Mouse (Mus musculus): Measurements from ENCODE around the gene Dnm3. TPM values are rescaled to one million over a fixed set of nuclear protein-coding genes. Genes with fewer than 3 reads are reported as not detected.

Gene Dnm3
- polyA plus RNA-seq, 1 experiment, result 1.7 TPM

DNA sequence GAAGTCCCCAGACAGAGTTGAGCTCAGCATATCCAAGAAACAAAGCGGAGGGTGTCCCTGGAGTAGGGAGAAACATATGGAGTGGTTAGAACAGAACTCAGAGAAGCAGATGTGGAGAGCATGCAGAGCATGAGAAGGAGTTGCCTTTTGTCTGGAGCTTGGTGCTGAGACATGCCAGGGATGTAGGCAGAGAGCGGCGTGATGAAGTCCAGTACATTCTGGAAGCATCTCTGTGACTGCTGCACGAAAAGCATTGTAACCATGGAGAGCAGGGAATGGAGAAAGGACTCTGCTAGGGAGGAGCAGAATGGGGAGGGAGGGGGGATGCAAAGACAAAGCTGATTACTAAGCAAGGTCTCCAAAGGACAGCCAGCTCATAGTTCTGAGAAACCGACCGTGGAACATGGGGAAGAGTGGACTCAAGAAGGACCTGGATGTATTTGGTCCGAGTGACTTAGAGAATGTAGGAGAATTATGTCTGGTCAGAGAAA, 369.6 kb downstream of the Dnm3 start:
- no peak for TF ChIP-seq POLR2A (IDR thresholded peaks at IDR 0.05; ENCODE audit: insufficient read depth, low read length)
- Histone ChIP-seq H3K4me1 (ENCODE audit: control insufficient read depth, insufficient read depth, low read length) (no peaks in the 10 kb centered on the region), H3K9me3 (replicated peaks; ENCODE audit: control insufficient read depth, insufficient read depth, low read length, poor library complexity, severe bottlenecking) (no peaks in the 10 kb centered on the region), H3K27me3 (ENCODE audit: control insufficient read depth, insufficient read depth, low read length, poor library complexity, severe bottlenecking) (no peaks in the 10 kb centered on the region), H3K27ac (ENCODE audit: insufficient read depth, low read length) (no peak overlapping the region), H3K36me3 (ENCODE audit: control insufficient read depth, insufficient read depth, low read length, poor library complexity, severe bottlenecking) (no peaks in the 10 kb centered on the region), H3K4me3 (ENCODE audit: low read depth, low read length) (no peak overlapping the region), H3K9ac (ENCODE audit: low read depth, poor library complexity, severe bottlenecking) (no peak overlapping the region)

DNA sequence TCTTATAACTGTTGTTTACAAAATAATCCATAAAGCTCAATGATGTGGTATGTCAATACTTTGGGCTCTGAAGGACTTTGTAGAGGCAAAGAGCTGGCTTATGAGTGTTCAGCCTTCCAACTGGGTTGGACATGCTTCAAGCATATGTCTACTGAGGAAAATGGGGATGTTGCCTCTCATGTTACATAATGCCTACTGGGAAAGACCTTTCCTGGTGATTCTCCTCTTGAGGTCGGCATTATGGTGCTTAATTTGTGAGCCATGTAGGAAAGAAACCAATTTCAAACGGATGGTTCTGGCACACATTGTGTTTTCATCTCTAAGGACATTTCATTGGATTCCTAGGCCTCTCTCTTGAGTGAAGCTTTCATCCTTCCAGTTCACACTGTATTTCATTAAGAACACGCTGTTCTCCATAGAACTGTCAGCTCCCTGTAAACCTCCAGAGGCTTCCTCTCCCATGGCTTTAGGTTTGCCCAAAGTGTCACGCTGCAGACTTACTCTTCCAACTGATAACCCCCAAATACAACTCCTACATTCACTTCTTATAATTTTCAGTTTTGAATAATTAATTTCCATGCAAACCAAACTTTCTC, 370.7 kb downstream of the Dnm3 start:
- Histone ChIP-seq H3K27me3 (ENCODE audit: control insufficient read depth, insufficient read depth, low read length, poor library complexity, severe bottlenecking) (no peaks in the 10 kb centered on the region), H3K27ac (ENCODE audit: insufficient read depth, low read length) (no peak overlapping the region), H3K4me1 (ENCODE audit: control insufficient read depth, insufficient read depth, low read length) (no peaks in the 10 kb centered on the region), H3K36me3 (ENCODE audit: control insufficient read depth, insufficient read depth, low read length, poor library complexity, severe bottlenecking) (no peaks in the 10 kb centered on the region), H3K4me3 (ENCODE audit: low read depth, low read length) (no peak overlapping the region), H3K9ac (ENCODE audit: low read depth, poor library complexity, severe bottlenecking) (no peak overlapping the region), H3K9me3 (replicated peaks; ENCODE audit: control insufficient read depth, insufficient read depth, low read length, poor library complexity, severe bottlenecking) (no peaks in the 10 kb centered on the region)
- TF ChIP-seq POLR2A (IDR thresholded peaks at IDR 0.05; ENCODE audit: insufficient read depth, low read length), result no peak
- TF ChIP-seq EP300 (IDR thresholded peaks at IDR 0.05; ENCODE audit: insufficient read depth, low read depth, low read length), result no peak
- TF ChIP-seq CTCF (IDR thresholded peaks at IDR 0.05; ENCODE audit: low read depth, low read length), result no peak

DNA sequence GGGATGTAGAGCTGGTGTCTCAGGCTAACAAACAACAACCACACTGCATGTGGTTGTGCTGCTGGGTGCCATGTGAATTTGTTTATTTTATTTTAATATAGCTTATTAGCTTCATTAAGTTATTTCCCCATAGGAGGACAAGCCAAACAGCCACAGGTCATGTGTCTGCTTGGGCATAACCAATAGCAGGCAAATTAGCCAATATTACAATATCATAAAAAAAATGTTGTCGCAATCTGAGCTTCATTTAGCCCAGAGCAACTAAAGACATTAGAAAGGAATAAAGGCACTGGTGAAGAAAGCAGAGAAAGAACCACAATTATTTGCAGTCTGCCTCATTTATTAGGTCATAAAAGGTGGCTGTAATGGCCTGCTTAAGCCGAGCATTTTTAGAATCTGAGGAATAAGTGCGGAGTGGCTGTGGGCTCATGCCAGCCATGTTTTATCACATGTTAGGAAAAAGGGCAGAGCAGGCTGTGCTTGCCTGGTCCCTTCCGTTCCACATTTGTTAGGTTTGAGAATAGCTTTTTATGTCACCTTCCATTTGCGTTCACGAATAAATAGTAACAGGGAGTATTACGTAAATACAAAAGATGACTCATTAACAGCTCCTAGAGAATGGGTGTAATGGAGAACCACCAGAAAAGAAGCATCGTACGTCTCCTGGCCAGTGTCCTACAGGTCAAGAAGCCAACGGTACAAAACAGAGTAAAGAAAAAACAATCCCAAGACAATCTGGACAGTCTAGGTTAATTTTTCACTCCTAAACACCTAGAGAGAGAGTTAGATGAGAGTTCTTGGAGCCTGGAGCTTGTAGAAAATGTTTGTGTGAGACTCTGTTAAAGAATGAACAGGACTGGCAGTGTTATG, 376.6 kb downstream of the Dnm3 start:
- H3K9me3 ChIP-seq (replicated peaks; ENCODE audit: control insufficient read depth, insufficient read depth, low read length, poor library complexity, severe bottlenecking), result no peaks in the 10 kb centered on the region
- H3K4me1 ChIP-seq (ENCODE audit: control insufficient read depth, insufficient read depth, low read length), result no peaks in the 10 kb centered on the region

GRCm38 (mm10) chr1:162100033-162100820, 377.6 kb downstream of the Dnm3 start:
- TF ChIP-seq CTCF (IDR thresholded peaks at IDR 0.05; ENCODE audit: low read depth, low read length), result no peak
- no peak for TF ChIP-seq POLR2A (IDR thresholded peaks at IDR 0.05; ENCODE audit: insufficient read depth, low read length)
- no peak for TF ChIP-seq EP300 (IDR thresholded peaks at IDR 0.05; ENCODE audit: insufficient read depth, low read depth, low read length)
- Histone ChIP-seq H3K36me3 (ENCODE audit: control insufficient read depth, insufficient read depth, low read length, poor library complexity, severe bottlenecking) (no peaks in the 10 kb centered on the region), H3K9me3 (replicated peaks; ENCODE audit: control insufficient read depth, insufficient read depth, low read length, poor library complexity, severe bottlenecking) (no peaks in the 10 kb centered on the region), H3K27ac (ENCODE audit: insufficient read depth, low read length) (no peak overlapping the region), H3K27me3 (ENCODE audit: control insufficient read depth, insufficient read depth, low read length, poor library complexity, severe bottlenecking) (no peaks in the 10 kb centered on the region), H3K4me3 (ENCODE audit: low read depth, low read length) (no peak overlapping the region), H3K9ac (ENCODE audit: low read depth, poor library complexity, severe bottlenecking) (no peak overlapping the region), H3K4me1 (ENCODE audit: control insufficient read depth, insufficient read depth, low read length) (no peaks in the 10 kb centered on the region)

More for the DNA sequence above, 376.6 kb downstream of the Dnm3 start:
- TF ChIP-seq CTCF (IDR thresholded peaks at IDR 0.05; ENCODE audit: low read depth, low read length) (no peak), POLR2A (IDR thresholded peaks at IDR 0.05; ENCODE audit: insufficient read depth, low read length) (no peak), EP300 (IDR thresholded peaks at IDR 0.05; ENCODE audit: insufficient read depth, low read depth, low read length) (no peak)
- H3K27me3 ChIP-seq (ENCODE audit: control insufficient read depth, insufficient read depth, low read length, poor library complexity, severe bottlenecking), result no peaks in the 10 kb centered on the region
- no peak overlapping the region for H3K27ac ChIP-seq (ENCODE audit: insufficient read depth, low read length)
- H3K9ac ChIP-seq (ENCODE audit: low read depth, poor library complexity, severe bottlenecking), result no peak overlapping the region
- H3K36me3 ChIP-seq (ENCODE audit: control insufficient read depth, insufficient read depth, low read length, poor library complexity, severe bottlenecking), result no peaks in the 10 kb centered on the region
- H3K4me3 ChIP-seq (ENCODE audit: low read depth, low read length), result no peak overlapping the region

- TF ChIP-seq EP300 (IDR thresholded peaks at IDR 0.05; ENCODE audit: insufficient read depth, low read depth, low read length) (no peak), CTCF (IDR thresholded peaks at IDR 0.05; ENCODE audit: low read depth, low read length) (no peak), POLR2A (IDR thresholded peaks at IDR 0.05; ENCODE audit: insufficient read depth, low read length) (no peak)
- no peak overlapping the region for H3K27ac ChIP-seq (ENCODE audit: insufficient read depth, low read length)
- no peak overlapping the region for H3K4me3 ChIP-seq (ENCODE audit: low read depth, low read length)
- no peaks in the 10 kb centered on the region for H3K36me3 ChIP-seq (ENCODE audit: control insufficient read depth, insufficient read depth, low read length, poor library complexity, severe bottlenecking)
- no peaks in the 10 kb centered on the region for H3K9me3 ChIP-seq (replicated peaks; ENCODE audit: control insufficient read depth, insufficient read depth, low read length, poor library complexity, severe bottlenecking)
- H3K4me1 ChIP-seq (ENCODE audit: control insufficient read depth, insufficient read depth, low read length), result no peaks in the 10 kb centered on the region
- H3K27me3 ChIP-seq (ENCODE audit: control insufficient read depth, insufficient read depth, low read length, poor library complexity, severe bottlenecking), result no peaks in the 10 kb centered on the region
- no peak overlapping the region for H3K9ac ChIP-seq (ENCODE audit: low read depth, poor library complexity, severe bottlenecking)
Observed at GRCm38 (mm10) chr1:162099203-162099602, 378.6 kb downstream of the Dnm3 start.
